Mouse (Mus musculus) forebrain, embryonic 14.5 days (tissue): ENCODE data around the gene Castor1. TPM values are rescaled to one million over a fixed set of nuclear protein-coding genes. Genes with fewer than 3 reads are reported as not detected.

Source experiments
- ATAC-seq: fragments of 200-750 bp; cut with Nextera tagmentation; 2 replicates; pipeline ENCODE4 v1.8.0; 2017; ENCODE audit warnings: mild to moderate bottlenecking, moderate library complexity
- DNase-seq: peaks from one replicate; pipeline ENCODE4 v3.0.0-alpha.2; 2015; ENCODE audit warnings: low spot score
- H3K27ac ChIP-seq: fragments of 300-500 bp; sonication (generic); 2 replicates; pipeline ENCODE4 v1.5.1; 2014; ENCODE audit warnings: low read depth, mild to moderate bottlenecking, control low read depth, low read length, moderate library complexity
- H3K27me3 ChIP-seq: fragments of 300-500 bp; sonication (generic); replicated peaks from 2 replicates; pipeline ENCODE4 v1.6.1; 2014; ENCODE audit warnings: low read length, control low read depth, mixed read lengths; ENCODE audit not compliant: control insufficient read depth, insufficient read depth
- H3K36me3 ChIP-seq: fragments of 300-500 bp; sonication (generic); 2 replicates; pipeline ENCODE4 v1.6.1; 2014; ENCODE audit warnings: low read length, control low read depth; ENCODE audit not compliant: control insufficient read depth, insufficient read depth
- H3K4me1 ChIP-seq: fragments of 300-500 bp; sonication (generic); 2 replicates; pipeline ENCODE4 v1.6.1; 2014; ENCODE audit warnings: antibody characterized with exemption, low read length, control low read depth; ENCODE audit not compliant: control insufficient read depth, insufficient read depth
- H3K4me2 ChIP-seq: fragments of 300-500 bp; sonication (generic); 2 replicates; pipeline ENCODE4 v1.6.1; 2014; ENCODE audit warnings: mild to moderate bottlenecking, control low read depth, low read length
- H3K4me3 ChIP-seq: fragments of 300-500 bp; sonication (generic); 2 replicates; pipeline ENCODE4 v1.5.1; 2014; ENCODE audit warnings: low read depth, low read length, control low read depth
- H3K9ac ChIP-seq: fragments of 300-500 bp; sonication (generic); 2 replicates; pipeline ENCODE4 v1.6.1; 2014; ENCODE audit warnings: mild to moderate bottlenecking, low read length, control low read depth, moderate library complexity
- H3K9me3 ChIP-seq: fragments of 300-500 bp; sonication (generic); replicated peaks from 2 replicates; pipeline ENCODE4 v1.6.1; 2016; ENCODE audit warnings: low read length, control low read depth, mixed read lengths; ENCODE audit not compliant: control insufficient read depth
- WGBS: fragments of 180-500 bp; shearing (Covaris S2); extraction: QIAGEN DNeasy Blood & Tissue Kit; methylation state at CpG from one replicate; pipeline ENCODE4 v1.1.7; 2014; 5-methylcytosine and 5-hydroxymethylcytosine counted together
- polyA plus RNA-seq: library from polyadenylated mRNA; unstranded; fragments of >200 nt; fragmentation: Nextera tagmentation; extraction: Ambion mirVana; gene quantifications from 2 replicates; pipeline ENCODE4 v1.2.1, GENCODE M21; 2014

The Castor1 gene
- polyA plus RNA-seq, 1 experiment from 2014 or later = 1.8 TPM

DNA sequence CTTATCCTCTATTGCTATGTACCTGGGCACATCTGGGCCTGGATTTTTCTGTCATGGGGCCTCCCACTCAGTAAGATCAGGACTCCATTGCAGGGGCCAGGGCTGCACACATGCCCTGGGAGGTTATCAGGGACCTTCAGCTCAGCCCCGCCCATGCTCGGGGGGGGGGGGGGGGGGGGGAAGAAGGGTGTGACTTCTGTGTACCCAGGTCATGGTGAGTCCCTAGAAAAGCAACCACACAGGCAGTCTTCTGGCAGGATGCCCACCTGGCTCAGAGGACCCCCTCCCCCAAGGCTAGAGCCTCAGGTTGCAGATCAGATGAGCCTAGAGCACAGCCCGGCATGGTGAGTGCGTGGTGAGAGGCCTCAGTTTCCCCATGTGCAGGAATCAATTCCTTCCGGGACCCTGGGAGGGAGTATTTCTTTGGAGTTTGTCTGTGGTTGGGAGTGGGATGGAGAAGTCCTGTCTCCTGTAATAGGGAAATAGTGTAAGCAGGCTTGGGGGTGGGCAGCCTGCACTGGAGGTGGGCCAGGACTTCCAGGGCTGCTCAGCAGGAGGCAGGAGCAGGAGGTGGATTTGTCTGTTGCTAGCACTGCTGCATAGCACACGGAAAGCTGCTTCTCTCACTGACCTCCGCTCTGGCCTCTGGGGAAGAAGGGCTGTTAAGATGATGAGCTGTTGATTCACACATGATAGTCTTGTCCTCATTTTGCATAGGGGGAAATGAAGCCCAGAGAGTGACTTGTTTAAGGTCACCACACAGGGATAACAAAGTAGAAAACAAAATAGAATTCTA is 5.6 kb downstream of the Castor1 start:
- Histone ChIP-seq H3K9ac (no peak overlapping the region), H3K36me3 (no peaks in the 10 kb centered on the region), H3K27ac (no peak overlapping the region), H3K4me2 (no peak overlapping the region), H3K4me1 (no peaks in the 10 kb centered on the region), H3K27me3 (peaks cover 4% of the 10 kb centered on the region; the same call in 1 of the 2 replicates), H3K4me3 (no peak overlapping the region), H3K9me3 (no peaks in the 10 kb centered on the region)
- WGBS = 33% methylated on average over 5 of the region's 7 CpGs
- no peak for ATAC-seq
- no peak for DNase-seq

DNA sequence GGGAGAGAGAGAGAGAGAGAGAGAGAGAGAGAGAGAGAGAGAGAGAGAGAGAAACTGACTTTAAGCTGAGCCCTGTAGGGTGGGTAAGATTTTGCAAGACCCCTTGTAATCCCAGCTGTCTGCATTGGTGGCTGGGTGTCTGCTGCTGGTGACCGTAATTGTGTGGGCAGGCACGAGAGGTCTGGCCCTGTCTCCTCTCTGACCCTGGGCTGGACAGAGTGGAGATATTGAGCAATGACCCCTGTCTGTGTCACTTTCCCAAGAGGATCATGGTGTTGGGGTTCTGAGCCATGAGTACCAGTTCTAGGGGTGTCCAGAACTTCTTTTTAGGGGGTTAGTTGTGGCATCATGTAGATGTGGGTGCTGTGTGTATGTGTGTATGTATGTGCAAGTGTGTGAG is 6.2 kb downstream of the Castor1 start:
- Histone ChIP-seq H3K9ac (no peak overlapping the region), H3K4me2 (no peak overlapping the region), H3K4me3 (no peak overlapping the region), H3K27me3 (peaks cover 1% of the 10 kb centered on the region; the same call in 1 of the 2 replicates), H3K27ac (no peak overlapping the region), H3K9me3 (no peaks in the 10 kb centered on the region), H3K4me1 (no peaks in the 10 kb centered on the region), H3K36me3 (no peaks in the 10 kb centered on the region)
- no peak for DNase-seq
- no peak for ATAC-seq
- 50% methylated on average over 2 of the region's 2 CpGs for WGBS

DNA sequence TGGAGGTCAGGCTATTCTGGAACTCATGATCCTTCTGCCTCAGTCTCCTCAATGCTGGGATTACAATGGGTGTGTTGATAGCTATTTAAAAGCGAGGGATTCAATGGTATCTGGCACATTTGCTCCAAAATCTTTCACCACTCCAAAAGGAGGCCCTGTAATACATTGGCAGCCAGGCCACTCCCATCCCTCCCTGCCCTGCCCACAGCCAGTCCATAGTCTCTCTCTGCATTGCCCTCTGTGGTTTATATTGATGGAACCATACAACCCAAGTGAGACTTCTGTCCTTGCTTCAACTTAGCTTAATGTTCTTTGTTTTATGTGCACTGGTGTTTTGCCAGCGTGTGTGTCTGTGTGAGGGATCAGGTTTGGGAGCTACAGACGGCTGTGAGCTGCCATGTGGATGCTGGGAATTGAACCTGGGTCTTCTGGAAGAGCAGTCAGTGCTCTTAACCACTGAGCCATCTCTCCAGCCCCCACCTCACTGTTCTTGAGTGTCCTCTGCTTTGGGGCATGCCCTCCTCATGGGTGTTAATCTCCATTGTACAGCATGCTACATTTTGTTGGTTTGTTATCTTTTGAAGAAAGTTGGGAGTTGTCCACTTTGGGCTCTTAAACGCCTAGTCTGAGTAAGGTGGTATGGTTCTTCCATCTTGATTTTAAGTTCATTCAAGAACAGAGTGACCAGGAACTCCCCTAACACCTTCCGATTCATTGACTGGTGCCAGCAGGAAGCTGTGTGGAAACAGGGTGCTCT is 8.7 kb downstream of the Castor1 start:
- no peaks in the 10 kb centered on the region for H3K4me1 ChIP-seq
- 72% methylated on average over 5 of the region's 5 CpGs for WGBS
- no peak overlapping the region for H3K27ac ChIP-seq
- no peaks in the 10 kb centered on the region for H3K36me3 ChIP-seq
- no peak overlapping the region for H3K4me2 ChIP-seq
- no peak for ATAC-seq
- H3K27me3 ChIP-seq = no peaks in the 10 kb centered on the region
- H3K4me3 ChIP-seq = no peak overlapping the region
- H3K9me3 ChIP-seq = no peaks in the 10 kb centered on the region
- H3K9ac ChIP-seq = no peak overlapping the region
- no peak for DNase-seq

DNA sequence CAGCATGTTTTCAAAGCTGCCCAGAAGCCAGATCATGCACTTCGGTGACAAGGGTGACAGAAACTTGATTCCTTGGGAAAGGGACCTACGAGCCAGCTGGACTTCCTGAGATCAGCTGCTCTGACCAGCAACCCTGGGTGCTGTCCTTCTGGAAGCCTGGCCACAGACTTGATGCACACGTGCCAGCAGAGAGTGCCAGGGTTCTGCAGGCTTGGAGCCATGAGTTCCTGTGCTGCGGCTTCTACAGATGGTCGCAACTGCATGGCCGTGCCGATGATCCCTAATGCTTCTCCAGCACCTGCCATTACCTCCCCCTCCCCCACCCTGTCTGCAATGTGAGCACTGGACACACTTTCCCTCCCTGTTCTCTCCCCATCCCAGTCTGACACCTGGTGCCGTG is 10.4 kb downstream of the Castor1 start:
- Histone ChIP-seq H3K9ac (no peak overlapping the region), H3K4me1 (no peaks in the 10 kb centered on the region), H3K36me3 (no peaks in the 10 kb centered on the region), H3K4me2 (no peak overlapping the region), H3K9me3 (no peaks in the 10 kb centered on the region), H3K27me3 (no peaks in the 10 kb centered on the region), H3K4me3 (no peak overlapping the region), H3K27ac (no peak overlapping the region)
- ATAC-seq = no peak
- WGBS = 46% methylated on average over 8 of the region's 8 CpGs
- no peak for DNase-seq

DNA sequence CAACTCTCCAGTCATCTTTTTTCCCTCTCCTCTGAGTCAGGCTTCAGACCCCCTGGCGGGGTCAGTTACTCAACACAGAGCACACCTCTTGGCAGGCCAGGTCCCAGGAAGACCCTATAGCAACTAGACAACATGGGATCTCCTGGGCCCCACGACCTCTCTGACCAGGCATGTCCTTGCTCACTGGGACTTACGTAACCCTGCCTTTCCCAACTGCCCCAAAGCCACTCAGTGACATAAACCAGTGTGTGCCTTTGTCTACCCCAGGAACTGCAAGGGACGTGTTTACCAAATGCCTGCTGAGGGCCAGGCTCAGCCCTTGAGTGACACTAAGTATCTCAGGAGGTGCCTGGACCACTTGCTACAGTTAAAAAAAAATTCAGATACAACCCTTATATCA is 11.8 kb downstream of the Castor1 start:
- H3K27me3 ChIP-seq = no peaks in the 10 kb centered on the region
- DNase-seq (no peak), ATAC-seq (no peak)
- H3K4me2 ChIP-seq = no peak overlapping the region
- H3K27ac ChIP-seq = no peak overlapping the region
- no peaks in the 10 kb centered on the region for H3K4me1 ChIP-seq
- H3K9me3 ChIP-seq = no peaks in the 10 kb centered on the region
- 61% methylated on average over 4 of the region's 4 CpGs for WGBS
- H3K9ac ChIP-seq = no peak overlapping the region
- H3K4me3 ChIP-seq = no peak overlapping the region
- no peaks in the 10 kb centered on the region for H3K36me3 ChIP-seq

DNA sequence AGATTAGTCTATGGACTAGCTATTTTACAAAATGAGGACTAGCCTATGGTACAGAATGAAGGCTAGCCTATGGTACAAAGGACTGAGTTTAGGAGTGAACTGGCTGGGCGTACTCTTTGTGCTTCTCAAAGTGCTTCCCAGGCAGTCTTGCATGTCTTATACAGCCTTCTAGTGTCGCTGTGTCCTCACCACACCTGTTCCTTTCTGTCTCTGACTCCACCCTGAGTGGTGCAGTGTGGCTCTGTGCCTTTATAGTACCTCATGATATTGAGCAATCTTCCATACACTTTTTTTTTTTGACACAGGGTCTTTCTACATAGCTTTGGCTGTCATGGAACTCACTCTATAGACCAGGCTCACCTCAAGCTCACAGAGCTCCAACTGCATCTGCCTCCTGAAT is 13.4 kb downstream of the Castor1 start:
- ATAC-seq (no peak), DNase-seq (no peak)
- H3K4me2 ChIP-seq = no peak overlapping the region
- no peaks in the 10 kb centered on the region for H3K27me3 ChIP-seq
- H3K4me1 ChIP-seq = no peaks in the 10 kb centered on the region
- no peaks in the 10 kb centered on the region for H3K36me3 ChIP-seq
- H3K9ac ChIP-seq = no peak overlapping the region
- no peaks in the 10 kb centered on the region for H3K9me3 ChIP-seq
- no peak overlapping the region for H3K27ac ChIP-seq
- H3K4me3 ChIP-seq = no peak overlapping the region
- 85% methylated on average over 2 of the region's 2 CpGs for whole genome bisulfite sequencing

- Histone ChIP-seq H3K4me2 (no peak overlapping the region), H3K9me3 (no peaks in the 10 kb centered on the region), H3K4me1 (no peaks in the 10 kb centered on the region), H3K27ac (no peak overlapping the region), H3K9ac (no peak overlapping the region), H3K27me3 (no peaks in the 10 kb centered on the region), H3K36me3 (no peaks in the 10 kb centered on the region), H3K4me3 (no peak overlapping the region)
- 73% methylated on average over 12 of the region's 12 CpGs for WGBS
- no peak for DNase-seq
- no peak for ATAC-seq
These were observed 14.6 kb downstream of the Castor1 start for GRCm38 (mm10) chr11:4232644-4233043.

- H3K4me1 ChIP-seq = no peaks in the 10 kb centered on the region
- no peak for DNase-seq
- no peak overlapping the region for H3K4me2 ChIP-seq
- H3K36me3 ChIP-seq = no peaks in the 10 kb centered on the region
- 88% methylated on average over 6 of the region's 6 CpGs for WGBS
- no peaks in the 10 kb centered on the region for H3K9me3 ChIP-seq
- H3K9ac ChIP-seq = no peak overlapping the region
- H3K4me3 ChIP-seq = no peak overlapping the region
- no peak for ATAC-seq
- no peaks in the 10 kb centered on the region for H3K27me3 ChIP-seq
- H3K27ac ChIP-seq = no peak overlapping the region
These were observed 17.1 kb downstream of the Castor1 start for GRCm38 (mm10) chr11:4235052-4235655.
